Mouse (Mus musculus) hindbrain, embryonic 15.5 days (tissue): ENCODE data around the gene Ubb. TPM values are rescaled to one million over a fixed set of nuclear protein-coding genes. Genes with fewer than 3 reads are reported as not detected.
"Not testable (repeated sequence)": the region's sequence is repeated elsewhere in the genome, so short reads cannot be mapped to it uniquely, and the experiment has no call there.

ENCODE experiments used
- ATAC-seq: fragments of 200-750 bp; cut with Nextera tagmentation; 2 replicates; pipeline ENCODE4 v1.8.0; 2017; ENCODE audit warnings: low read depth, moderate number of reproducible peaks, moderate TSS enrichment; ENCODE audit not compliant: low FRiP score
- H3K27ac ChIP-seq: fragments of 300-500 bp; sonication (generic); replicated peaks from 2 replicates; pipeline ENCODE4 v1.5.1; 2015; ENCODE audit warnings: mild to moderate bottlenecking, inconsistent platforms
- H3K27me3 ChIP-seq: fragments of 300-500 bp; sonication (generic); 2 replicates; pipeline ENCODE4 v1.6.1; 2015; ENCODE audit warnings: control low read depth, inconsistent platforms
- H3K36me3 ChIP-seq: fragments of 300-500 bp; sonication (generic); 2 replicates; pipeline ENCODE4 v1.6.1; 2015; ENCODE audit warnings: control low read depth, inconsistent platforms
- H3K4me1 ChIP-seq: fragments of 300-500 bp; sonication (generic); replicated peaks from 2 replicates; pipeline ENCODE4 v1.6.1; 2015; ENCODE audit warnings: control low read depth, inconsistent platforms
- H3K4me2 ChIP-seq: fragments of 300-500 bp; sonication (generic); 2 replicates; pipeline ENCODE4 v1.6.1; 2015; ENCODE audit warnings: moderate library complexity, mild to moderate bottlenecking, inconsistent platforms
- H3K4me3 ChIP-seq: fragments of 300-500 bp; sonication (generic); 2 replicates; pipeline ENCODE4 v1.5.1; 2015; ENCODE audit warnings: mild to moderate bottlenecking, inconsistent platforms
- H3K9ac ChIP-seq: fragments of 300-500 bp; sonication (generic); 2 replicates; pipeline ENCODE4 v1.6.1; 2015; ENCODE audit warnings: inconsistent platforms
- H3K9me3 ChIP-seq: fragments of 300-500 bp; sonication (generic); 2 replicates; pipeline ENCODE4 v1.6.1; 2016; ENCODE audit warnings: control low read depth, inconsistent platforms
- WGBS: fragments of 180-500 bp; shearing (Covaris S2); methylation state at CpG from one replicate; pipeline ENCODE4 v1.1.7; 2015; 5-methylcytosine and 5-hydroxymethylcytosine counted together
- polyA plus RNA-seq: library from polyadenylated mRNA; unstranded; fragments of >200 nt; fragmentation: Nextera tagmentation; extraction: Ambion mirVana; gene quantifications from 2 replicates; pipeline ENCODE4 v1.2.1, GENCODE M21; 2015

Ubb gene
- polyA plus RNA-seq: 4,365 and 4,386 TPM in 2 replicates

DNA sequence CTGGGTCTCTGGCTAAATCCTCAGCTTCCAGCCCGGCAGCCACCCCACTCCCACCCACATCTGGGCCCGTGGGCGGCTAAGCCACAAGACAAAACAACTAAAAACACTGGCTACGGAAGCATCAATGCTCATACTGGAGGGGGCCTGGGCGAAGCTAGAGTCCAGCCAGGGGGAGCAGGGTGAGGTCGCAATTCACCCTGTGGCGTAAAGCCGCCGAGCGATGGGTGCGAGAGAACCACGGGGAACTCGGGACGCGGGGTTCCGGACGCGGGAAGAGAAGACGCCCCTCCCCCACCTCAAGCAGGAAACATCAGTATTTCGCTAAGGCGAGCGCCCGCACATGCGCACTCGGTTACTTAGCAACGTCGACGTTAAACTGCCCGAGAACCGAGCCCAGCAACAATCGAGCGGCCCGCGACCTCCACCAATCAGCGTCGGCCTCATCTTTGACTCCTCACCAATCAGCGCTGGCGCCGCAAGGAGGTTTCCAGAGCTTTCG is at the start of gene Ubb:
Gene Ubb, plus strand, starts transcription at position 445 of the 499 bp plus-strand sequence.
- peak within 1 kb of the TSS; percentile 99 for H3K27ac ChIP-seq
- peaks cover 10% of the 10 kb centered on the region; the same call in 1 of the 2 replicates for H3K36me3 ChIP-seq
- peak; percentile 97 for ATAC-seq
- H3K4me3 ChIP-seq: peak within 1 kb of the TSS; percentile 76
- no peaks in the 10 kb centered on the region for H3K9me3 ChIP-seq
- no peaks in the 10 kb centered on the region for H3K27me3 ChIP-seq
- H3K4me2 ChIP-seq: peak within 1 kb of the TSS; percentile 79
- H3K9ac ChIP-seq: peak within 1 kb of the TSS; percentile 96
- under 1% methylated on average over 40 of the region's 40 CpGs for WGBS
- H3K4me1 ChIP-seq: peaks cover 43% of the 10 kb centered on the region

DNA sequence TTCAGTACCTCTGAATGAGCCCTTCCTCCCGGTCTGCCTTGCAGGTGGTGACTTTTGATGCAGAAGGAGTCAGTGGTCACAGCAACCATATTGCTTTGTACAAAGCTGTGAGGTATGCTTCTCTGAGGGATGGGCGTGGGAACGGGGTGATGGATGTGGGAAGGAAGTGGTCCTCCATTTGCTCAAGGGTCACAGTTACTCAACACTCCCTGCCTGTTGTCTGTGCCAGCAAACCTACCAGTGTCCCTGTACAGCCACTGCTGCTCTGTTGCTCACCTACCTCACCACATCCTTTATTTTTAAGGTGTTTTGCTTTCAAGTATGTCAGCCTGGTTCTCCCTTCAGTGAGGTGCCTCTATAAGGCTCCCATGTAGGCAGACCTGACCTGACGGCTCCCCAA is 43.3 kb upstream of the Ubb start:
- H3K4me2 ChIP-seq: no peak overlapping the region
- H3K9me3 ChIP-seq: no peaks in the 10 kb centered on the region
- no peak for ATAC-seq
- no peaks in the 10 kb centered on the region for H3K36me3 ChIP-seq
- no peaks in the 10 kb centered on the region for H3K27me3 ChIP-seq
- no peaks in the 10 kb centered on the region for H3K4me1 ChIP-seq
- no peak overlapping the region for H3K9ac ChIP-seq
- H3K27ac ChIP-seq: no peak overlapping the region
- 85% methylated on average over 4 of the region's 4 CpGs for WGBS
- no peak overlapping the region for H3K4me3 ChIP-seq

DNA sequence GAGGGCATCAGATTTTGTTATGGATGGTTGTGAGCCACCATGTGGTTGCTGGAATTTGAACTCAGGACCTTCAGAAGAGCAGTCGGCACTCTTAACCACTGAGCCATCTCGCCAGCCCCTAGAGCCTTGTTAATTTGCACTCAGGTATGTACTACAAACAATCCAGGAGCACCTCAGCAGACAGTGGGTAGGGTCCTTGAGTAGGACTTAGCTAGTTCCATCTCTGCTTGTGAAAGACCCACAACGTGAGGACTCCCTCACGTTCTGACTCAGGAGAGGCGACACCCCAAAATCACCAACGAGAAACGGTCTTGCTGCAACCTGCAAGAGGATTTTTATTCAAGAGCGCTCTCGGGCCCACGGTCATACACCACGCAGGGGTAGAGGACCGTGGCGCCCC is 42.6 kb upstream of the Ubb start:
- H3K36me3 ChIP-seq, H3K9me3 ChIP-seq, H3K9ac ChIP-seq, H3K27me3 ChIP-seq, H3K27ac ChIP-seq, H3K4me1 ChIP-seq, ATAC-seq, H3K4me3 ChIP-seq, H3K4me2 ChIP-seq: not testable (repeated sequence)
- 96% methylated on average over 13 of the region's 13 CpGs for WGBS

DNA sequence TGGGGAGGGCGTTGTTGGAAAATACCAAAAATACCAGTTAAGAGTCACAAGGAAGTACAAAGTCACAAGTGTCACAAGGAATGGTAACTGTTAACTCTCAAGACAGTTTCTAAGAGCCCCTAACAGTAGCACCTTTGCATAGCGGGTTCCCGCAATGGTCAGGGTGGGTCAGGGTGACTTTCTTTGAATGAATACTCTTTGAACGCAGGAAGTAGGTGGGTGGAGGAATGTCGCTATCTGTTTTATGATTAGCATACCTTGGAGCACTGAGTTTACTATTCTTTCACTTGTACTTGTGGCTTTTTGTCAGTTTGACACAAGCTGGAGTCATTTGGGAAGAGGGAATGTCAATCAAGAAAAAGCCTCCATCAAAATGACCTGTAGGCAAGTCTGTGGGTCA is 42.2 kb upstream of the Ubb start:
- not testable (repeated sequence) for H3K9ac ChIP-seq, H3K27me3 ChIP-seq, H3K36me3 ChIP-seq, H3K9me3 ChIP-seq, H3K27ac ChIP-seq, H3K4me3 ChIP-seq, H3K4me1 ChIP-seq, H3K4me2 ChIP-seq, ATAC-seq
- WGBS: 97% methylated on average over 5 of the region's 5 CpGs

DNA sequence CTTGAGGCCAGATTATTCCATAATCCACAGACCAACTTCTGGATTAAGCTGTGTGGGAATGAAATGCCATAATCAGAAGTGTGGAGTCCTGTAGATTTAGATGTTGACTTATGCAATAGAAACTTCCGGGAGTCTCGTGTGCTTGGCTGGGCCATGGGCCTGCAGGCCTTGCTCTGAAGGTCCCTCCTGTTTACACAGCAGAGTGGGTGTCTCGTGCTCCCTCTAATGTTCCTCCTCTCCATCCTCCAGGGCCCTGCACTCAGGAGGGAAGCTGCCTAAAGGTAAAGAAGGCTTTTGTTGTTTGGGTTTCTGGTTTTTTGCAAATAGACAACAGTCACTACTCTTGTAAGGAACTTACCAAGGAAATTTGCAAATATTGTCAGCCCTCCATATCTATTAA is 41.4 kb upstream of the Ubb start:
- WGBS: 89% methylated on average over 3 of the region's 3 CpGs
- ATAC-seq: no peak
- Histone ChIP-seq H3K27me3 (no peaks in the 10 kb centered on the region), H3K4me2 (no peak overlapping the region), H3K36me3 (no peaks in the 10 kb centered on the region), H3K9ac (no peak overlapping the region), H3K27ac (no peak overlapping the region), H3K9me3 (no peaks in the 10 kb centered on the region), H3K4me1 (no peaks in the 10 kb centered on the region), H3K4me3 (no peak overlapping the region)

DNA sequence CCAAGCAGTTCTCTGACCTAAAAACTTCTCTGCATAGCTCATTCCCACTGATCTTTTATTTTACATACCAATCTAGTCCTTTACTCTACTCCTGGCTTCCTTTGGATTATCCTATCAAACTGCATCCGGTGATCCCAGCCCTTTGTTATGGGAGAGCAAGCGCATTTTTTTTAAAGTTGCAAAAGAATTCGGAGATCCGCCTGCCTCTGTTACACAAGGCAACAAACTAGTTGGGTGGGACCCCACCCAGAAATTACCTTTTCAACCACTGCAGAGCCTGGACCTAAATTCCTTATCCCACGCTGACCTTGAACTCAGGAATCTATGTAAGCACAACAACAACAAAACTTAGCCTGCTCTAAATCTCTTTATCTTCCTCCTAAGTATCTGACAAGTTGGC is 40.0 kb upstream of the Ubb start:
- Histone ChIP-seq H3K4me1 (no peaks in the 10 kb centered on the region), H3K27me3 (no peaks in the 10 kb centered on the region), H3K4me2 (no peak overlapping the region), H3K36me3 (no peaks in the 10 kb centered on the region), H3K9ac (no peak overlapping the region), H3K9me3 (no peaks in the 10 kb centered on the region), H3K4me3 (no peak overlapping the region), H3K27ac (no peak overlapping the region)
- ATAC-seq: no peak
- 89% methylated on average over 5 of the region's 5 CpGs for WGBS

DNA sequence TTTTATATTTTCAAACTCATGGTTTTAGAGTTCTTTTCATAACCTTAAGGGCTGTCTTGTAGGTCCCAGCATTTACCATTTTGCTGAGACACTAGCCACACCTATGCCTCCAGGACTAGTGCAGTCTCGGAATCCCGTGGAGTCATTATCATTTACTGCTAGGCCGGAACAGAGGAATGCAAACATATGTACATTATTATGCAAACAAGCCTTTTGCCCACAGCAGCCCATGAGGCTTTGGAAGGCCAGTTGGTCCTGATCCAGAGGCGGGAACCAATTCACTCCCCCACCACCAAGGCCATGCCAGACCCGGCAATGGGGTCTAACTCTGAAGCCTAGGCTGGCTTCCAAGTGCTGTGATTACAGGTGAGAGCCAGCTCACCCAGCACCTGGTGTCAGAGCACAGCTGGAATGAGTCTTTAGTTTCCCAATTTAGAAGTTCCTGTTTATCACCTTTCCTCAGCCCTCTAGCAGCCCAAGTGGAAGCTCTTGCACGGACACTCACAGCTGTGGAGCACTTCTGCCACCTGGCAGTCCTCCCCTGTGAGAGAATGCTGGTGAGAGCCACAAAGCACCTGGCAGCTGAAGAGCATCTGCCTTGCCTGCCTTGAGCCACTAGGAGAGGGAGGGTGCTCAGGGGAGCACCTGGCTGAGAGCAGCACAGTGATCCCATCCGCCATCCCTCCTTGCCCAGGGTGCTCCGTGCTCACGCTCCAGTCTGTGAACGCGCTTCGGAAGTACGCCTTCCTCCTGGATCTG is 39.3 kb upstream of the Ubb start:
- Histone ChIP-seq H3K4me3 (no peak overlapping the region), H3K4me2 (no peak overlapping the region), H3K27ac (no peak overlapping the region), H3K9me3 (no peaks in the 10 kb centered on the region), H3K9ac (no peak overlapping the region), H3K27me3 (no peaks in the 10 kb centered on the region), H3K4me1 (no peaks in the 10 kb centered on the region), H3K36me3 (no peaks in the 10 kb centered on the region)
- 63% methylated on average over 13 of the region's 13 CpGs for WGBS
- no peak for ATAC-seq

DNA sequence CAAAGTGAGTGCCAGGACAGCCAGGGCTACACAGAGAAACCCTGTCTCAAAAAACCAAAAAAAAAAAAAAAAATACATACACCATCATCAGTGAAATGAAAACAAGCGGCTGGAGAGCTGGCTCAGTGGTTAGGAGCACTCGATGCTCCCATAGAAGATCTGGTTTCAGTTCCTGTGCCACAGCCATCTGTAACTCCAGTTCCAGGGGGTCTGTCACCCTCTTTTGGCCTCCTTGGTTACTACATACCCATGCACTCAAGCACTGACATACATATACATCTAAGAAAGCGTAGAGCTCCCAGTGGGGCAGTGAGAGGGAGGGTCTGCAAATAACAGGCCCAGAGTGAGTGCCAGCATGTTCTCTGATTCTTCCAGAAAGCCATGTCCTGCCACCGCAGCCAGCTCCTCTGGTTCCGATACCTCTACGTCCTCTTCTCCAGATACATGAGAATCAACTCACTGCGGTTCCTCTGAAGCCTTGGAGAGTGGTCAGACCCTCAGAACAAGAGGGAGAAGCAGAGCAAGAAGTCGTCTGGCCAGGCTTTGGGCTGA is 38.4 kb upstream of the Ubb start:
- H3K36me3 ChIP-seq: no peaks in the 10 kb centered on the region
- no peaks in the 10 kb centered on the region for H3K9me3 ChIP-seq
- H3K27ac ChIP-seq: no peak overlapping the region
- no peak overlapping the region for H3K9ac ChIP-seq
- no peak for ATAC-seq
- no peak overlapping the region for H3K4me2 ChIP-seq
- H3K4me1 ChIP-seq: no peaks in the 10 kb centered on the region
- no peak overlapping the region for H3K4me3 ChIP-seq
- WGBS: 88% methylated on average over 8 of the region's 8 CpGs
- no peaks in the 10 kb centered on the region for H3K27me3 ChIP-seq

DNA sequence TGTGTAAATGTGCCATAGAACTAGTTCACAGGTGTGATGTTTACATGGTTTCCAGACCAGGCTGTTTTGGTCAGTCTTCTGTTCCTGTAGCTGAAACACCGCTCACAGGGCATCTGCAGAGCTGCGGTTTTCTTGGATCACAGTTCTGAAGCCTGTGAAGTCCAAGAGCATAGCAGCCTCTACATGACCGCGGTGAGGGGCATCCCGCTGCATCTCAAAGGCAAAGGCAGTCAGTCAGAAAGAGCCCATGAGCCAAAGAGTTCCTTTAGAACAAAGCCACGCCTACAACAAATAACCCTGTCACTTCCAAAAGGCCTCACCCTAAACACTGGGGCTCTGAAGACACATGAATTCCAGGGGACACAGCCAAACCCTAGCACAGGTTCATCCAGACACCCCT is 37.7 kb upstream of the Ubb start:
- 74% methylated on average over 6 of the region's 6 CpGs for WGBS
- H3K4me1 ChIP-seq: no peaks in the 10 kb centered on the region
- H3K9me3 ChIP-seq: no peaks in the 10 kb centered on the region
- H3K36me3 ChIP-seq: no peaks in the 10 kb centered on the region
- H3K27ac ChIP-seq: no peak overlapping the region
- no peak overlapping the region for H3K4me3 ChIP-seq
- no peaks in the 10 kb centered on the region for H3K27me3 ChIP-seq
- no peak overlapping the region for H3K9ac ChIP-seq
- H3K4me2 ChIP-seq: no peak overlapping the region
- no peak for ATAC-seq

DNA sequence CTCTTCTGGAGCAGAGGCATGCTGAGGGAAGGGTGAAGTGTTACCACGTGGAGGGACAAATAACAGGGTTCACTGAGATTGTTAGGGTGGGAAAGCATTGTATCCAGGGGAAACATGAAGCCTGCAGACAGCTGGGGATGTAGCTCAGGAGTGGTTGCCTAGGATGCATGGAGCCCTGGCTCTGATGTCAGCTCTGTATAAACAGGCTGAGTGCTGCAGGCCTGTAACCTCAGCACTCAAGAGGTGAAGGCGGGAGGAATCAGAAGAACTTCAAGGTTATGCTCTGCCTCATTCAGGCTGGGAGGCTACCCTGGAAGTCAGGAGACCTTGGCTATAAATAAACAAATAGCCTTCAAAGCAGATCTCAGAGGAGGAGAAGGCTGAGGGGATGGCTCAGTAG is 32.0 kb upstream of the Ubb start:
- Histone ChIP-seq H3K4me2 (no peak overlapping the region), H3K9ac (no peak overlapping the region), H3K4me3 (no peak overlapping the region), H3K27me3 (no peaks in the 10 kb centered on the region), H3K27ac (no peak overlapping the region), H3K4me1 (no peaks in the 10 kb centered on the region), H3K36me3 (no peaks in the 10 kb centered on the region), H3K9me3 (no peaks in the 10 kb centered on the region)
- WGBS: 18% methylated on average over 2 of the region's 2 CpGs
- no peak for ATAC-seq

DNA sequence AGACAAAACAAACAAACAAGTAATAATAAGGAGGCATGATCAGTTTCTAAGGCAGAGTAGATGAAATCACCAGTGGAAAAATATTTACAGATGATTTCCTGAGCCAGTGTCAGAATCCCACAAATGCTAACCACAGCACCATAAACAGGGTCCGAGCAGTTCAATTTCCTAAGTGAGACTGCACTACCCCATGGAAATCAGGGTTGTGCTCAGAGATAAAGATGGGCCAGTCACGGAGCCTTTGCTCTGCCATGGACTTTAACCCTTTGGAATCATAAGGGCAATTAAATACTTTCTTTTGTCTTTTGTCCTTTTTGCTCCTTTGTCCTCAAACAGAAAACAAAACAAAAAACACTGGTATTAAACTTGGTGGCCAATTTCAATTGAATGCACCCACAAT is 28.7 kb upstream of the Ubb start:
- 65% methylated on average over 2 of the region's 2 CpGs for WGBS

DNA sequence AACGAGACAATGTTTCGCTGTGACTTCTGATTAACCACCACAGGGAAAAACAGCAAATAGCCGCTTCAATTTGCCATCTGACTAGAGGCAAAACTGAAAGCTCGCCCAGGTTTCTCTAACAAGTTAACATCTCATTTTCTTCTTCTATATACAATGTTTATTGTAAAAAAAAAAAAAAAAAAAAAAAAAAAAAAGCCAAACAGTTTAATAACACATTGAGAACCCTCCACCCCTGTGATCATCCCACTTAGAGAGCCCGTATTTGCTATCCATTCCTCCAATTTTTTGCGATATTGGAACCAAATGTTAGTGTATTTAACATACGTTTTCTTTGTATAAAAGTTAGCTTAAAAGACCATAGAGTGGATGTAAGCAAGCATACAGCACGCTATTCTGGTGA is 13.9 kb upstream of the Ubb start:
- Histone ChIP-seq H3K27ac (no peak overlapping the region), H3K36me3 (peaks cover 11% of the 10 kb centered on the region; the same call in 1 of the 2 replicates), H3K27me3 (no peaks in the 10 kb centered on the region), H3K4me1 (peaks cover 20% of the 10 kb centered on the region), H3K9me3 (no peaks in the 10 kb centered on the region), H3K4me3 (peak overlapping the region; percentile 78; the same call in 1 of the 2 replicates), H3K4me2 (peak overlapping the region; percentile 86), H3K9ac (0 out of 2 replicates have a peak overlapping the region, but pooled peaks have one; percentile 0)
- 82% methylated on average over 8 of the region's 8 CpGs for WGBS
- ATAC-seq: no peak

More for the DNA sequence above, 28.7 kb upstream of the Ubb start:
- Histone ChIP-seq H3K4me1 (no peaks in the 10 kb centered on the region), H3K9ac (no peak overlapping the region), H3K4me3 (no peak overlapping the region), H3K27me3 (no peaks in the 10 kb centered on the region), H3K9me3 (no peaks in the 10 kb centered on the region), H3K4me2 (no peak overlapping the region), H3K27ac (no peak overlapping the region), H3K36me3 (peaks cover 11% of the 10 kb centered on the region; the same call in 1 of the 2 replicates)
- ATAC-seq: no peak
